Mouse (Mus musculus): ENCODE data around the gene Nos3. TPM values are rescaled to one million over a fixed set of nuclear protein-coding genes. Genes with fewer than 3 reads are reported as not detected.

The Nos3 gene
- polyA plus RNA-seq, 1 experiment from 2014 or later: 7.2 TPM

GRCm38 (mm10) chr5:24348546-24348945, 16.1 kb upstream of the Nos3 start:
- no peak for ATAC-seq (replicated peaks; ENCODE audit: low FRiP score)
- Histone ChIP-seq H3K4me3 (ENCODE audit: low read depth, low read length) (peak overlapping the region; percentile 55), H3K4me2 (peak overlapping the region; percentile 94), H3K4me1 (replicated peaks; ENCODE audit: control insufficient read depth, insufficient read depth, low read length) (peaks cover 47% of the 10 kb centered on the region), H3K27me3 (replicated peaks; ENCODE audit: control insufficient read depth, insufficient read depth, low read length) (peaks cover 62% of the 10 kb centered on the region), H3K27ac (ENCODE audit: low read depth, low read length) (no peak overlapping the region), H3K9me3 (ENCODE audit: control insufficient read depth, low read length) (no peaks in the 10 kb centered on the region), H3K36me3 (ENCODE audit: control insufficient read depth, insufficient read depth, low read length) (no peaks in the 10 kb centered on the region), H3K9ac (ENCODE audit: low read depth, low read length) (no peak overlapping the region; the same call in 1 of the 2 replicates)
- WGBS: 2% methylated on average over 30 of the region's 30 CpGs
- no peak for DNase-seq (ENCODE audit: low spot score)

DNA sequence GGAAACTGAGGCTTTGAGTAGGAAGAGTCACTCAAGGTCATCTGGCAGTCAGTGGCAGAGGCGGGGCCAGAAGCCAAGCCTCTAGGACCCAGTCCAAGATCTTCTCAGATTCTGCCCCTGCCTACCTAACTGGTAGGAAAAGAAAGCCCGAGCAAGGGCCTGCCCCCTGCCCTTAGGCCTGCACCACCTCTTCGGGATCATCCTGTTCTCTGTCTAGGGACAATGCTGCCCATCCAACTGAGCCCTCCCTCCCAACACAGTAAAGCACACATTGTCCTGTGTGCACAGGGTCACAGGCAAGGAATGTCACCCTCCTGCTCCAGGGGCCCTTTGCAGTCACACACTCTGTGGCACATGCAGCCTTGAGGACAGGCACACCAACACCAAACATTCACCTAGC, 14.5 kb upstream of the Nos3 start:
- no peak for ATAC-seq (replicated peaks; ENCODE audit: low FRiP score)
- H3K4me2 ChIP-seq: peak overlapping the region; percentile 88; the same call in 1 of the 2 replicates
- DNase-seq (ENCODE audit: low spot score): no peak
- no peaks in the 10 kb centered on the region for H3K9me3 ChIP-seq (ENCODE audit: control insufficient read depth, low read length)
- H3K9ac ChIP-seq (ENCODE audit: low read depth, low read length): no peak overlapping the region
- H3K4me3 ChIP-seq (ENCODE audit: low read depth, low read length): peak overlapping the region; percentile 63; the same call in 1 of the 2 replicates
- no peaks in the 10 kb centered on the region for H3K36me3 ChIP-seq (ENCODE audit: control insufficient read depth, insufficient read depth, low read length)
- peaks cover 34% of the 10 kb centered on the region for H3K4me1 ChIP-seq (replicated peaks; ENCODE audit: control insufficient read depth, insufficient read depth, low read length)
- H3K27me3 ChIP-seq (replicated peaks; ENCODE audit: control insufficient read depth, insufficient read depth, low read length): peaks cover 77% of the 10 kb centered on the region
- no peak overlapping the region for H3K27ac ChIP-seq (ENCODE audit: low read depth, low read length)
- WGBS: 73% methylated on average over 3 of the region's 3 CpGs

DNA sequence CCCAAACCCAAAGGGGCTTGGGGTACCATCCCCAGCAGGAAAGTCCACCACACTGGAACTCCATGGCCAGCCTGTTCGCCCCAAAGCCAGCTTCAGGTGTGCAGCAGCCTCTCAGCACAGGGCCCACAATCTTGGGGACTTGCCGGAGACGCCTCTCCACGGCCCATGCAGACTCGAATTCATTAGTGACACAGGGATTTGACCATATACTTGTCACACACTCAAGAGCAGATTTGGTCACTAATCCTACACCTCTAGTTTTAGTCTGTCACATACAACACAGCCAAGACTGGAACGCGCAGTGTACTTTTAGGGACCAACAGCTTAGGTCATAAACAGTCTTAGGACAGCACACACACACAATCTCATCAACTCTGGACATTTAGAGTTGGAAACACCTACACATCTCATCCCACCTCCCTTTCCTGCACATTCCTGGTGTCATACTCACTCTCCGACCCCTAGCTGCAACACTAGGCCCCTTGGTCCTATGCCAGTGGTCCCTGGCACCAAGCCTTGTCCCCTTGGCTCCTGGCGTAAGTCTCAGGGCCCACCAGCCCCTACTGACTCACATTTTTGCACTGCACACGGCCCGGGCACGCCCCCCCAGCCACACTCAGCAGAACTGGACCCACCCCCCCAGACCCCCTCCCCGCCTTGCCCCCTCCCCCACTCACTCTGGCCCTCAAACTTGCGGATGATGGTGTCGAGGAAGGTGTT, 13.9 kb upstream of the Nos3 start:
- peak overlapping the region; percentile 88 for H3K4me2 ChIP-seq
- peaks cover 34% of the 10 kb centered on the region for H3K4me1 ChIP-seq (replicated peaks; ENCODE audit: control insufficient read depth, insufficient read depth, low read length)
- H3K9me3 ChIP-seq (ENCODE audit: control insufficient read depth, low read length): no peaks in the 10 kb centered on the region
- ATAC-seq (replicated peaks; ENCODE audit: low FRiP score) (no peak), DNase-seq (ENCODE audit: low spot score) (no peak)
- H3K36me3 ChIP-seq (ENCODE audit: control insufficient read depth, insufficient read depth, low read length): no peaks in the 10 kb centered on the region
- H3K9ac ChIP-seq (ENCODE audit: low read depth, low read length): peak overlapping the region; percentile 59
- H3K27me3 ChIP-seq (replicated peaks; ENCODE audit: control insufficient read depth, insufficient read depth, low read length): peaks cover 78% of the 10 kb centered on the region
- 40% methylated on average over 15 of the region's 15 CpGs for WGBS
- H3K27ac ChIP-seq (ENCODE audit: low read depth, low read length): no peak overlapping the region
- peak overlapping the region; percentile 63 for H3K4me3 ChIP-seq (ENCODE audit: low read depth, low read length)

DNA sequence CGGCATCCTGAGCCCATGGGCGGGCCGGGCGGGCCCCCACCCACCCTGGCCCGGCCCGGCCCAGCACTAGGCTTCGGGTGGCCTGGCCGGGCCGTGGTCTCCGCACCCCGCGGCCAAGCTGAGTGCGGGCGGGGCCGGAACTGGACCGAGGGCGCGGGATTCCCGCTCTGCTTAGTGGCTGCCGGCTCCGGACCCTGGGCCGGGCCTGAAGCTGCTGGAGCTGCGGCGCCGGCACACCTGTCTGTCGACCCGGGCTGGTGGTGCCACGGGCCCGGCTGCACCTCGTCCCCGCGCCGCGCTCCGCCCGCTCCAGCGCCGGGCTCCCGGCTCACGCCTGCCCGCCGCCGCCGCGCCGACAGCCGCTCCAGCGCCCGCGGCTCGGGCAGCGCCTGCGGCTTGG, 13.3 kb upstream of the Nos3 start, which contains the start of gene Kcnh2:
TSS of gene Kcnh2 (minus strand) at position 327 of the 400 bp plus-strand sequence.
- 0% methylated on average over 44 of the region's 53 CpGs for WGBS
- DNase-seq (ENCODE audit: low spot score): no peak
- Histone ChIP-seq H3K27me3 (replicated peaks; ENCODE audit: control insufficient read depth, insufficient read depth, low read length) (peaks cover 78% of the 10 kb centered on the region), H3K4me3 (ENCODE audit: low read depth, low read length) (peak within 1 kb of the TSS; percentile 63), H3K4me2 (peak within 1 kb of the TSS; percentile 88), H3K4me1 (replicated peaks; ENCODE audit: control insufficient read depth, insufficient read depth, low read length) (peaks cover 34% of the 10 kb centered on the region), H3K9me3 (ENCODE audit: control insufficient read depth, low read length) (no peaks in the 10 kb centered on the region), H3K9ac (ENCODE audit: low read depth, low read length) (peak within 1 kb of the TSS; percentile 59), H3K36me3 (ENCODE audit: control insufficient read depth, insufficient read depth, low read length) (no peaks in the 10 kb centered on the region), H3K27ac (ENCODE audit: low read depth, low read length) (peak within 1 kb of the TSS; percentile 49; the same call in 1 of the 2 replicates)
- ATAC-seq (replicated peaks; ENCODE audit: low FRiP score): 0 out of 2 replicates have a peak, but pooled peaks have one; percentile 6

GRCm38 (mm10) chr5:24351701-24352171, 12.9 kb upstream of the Nos3 start:
- under 1% methylated on average over 41 of the region's 41 CpGs for WGBS
- Histone ChIP-seq H3K4me1 (replicated peaks; ENCODE audit: control insufficient read depth, insufficient read depth, low read length) (peaks cover 34% of the 10 kb centered on the region), H3K27ac (ENCODE audit: low read depth, low read length) (peak overlapping the region; percentile 49; the same call in 1 of the 2 replicates), H3K4me3 (ENCODE audit: low read depth, low read length) (peak overlapping the region; percentile 63), H3K9me3 (ENCODE audit: control insufficient read depth, low read length) (no peaks in the 10 kb centered on the region), H3K4me2 (peak overlapping the region; percentile 88), H3K36me3 (ENCODE audit: control insufficient read depth, insufficient read depth, low read length) (no peaks in the 10 kb centered on the region), H3K9ac (ENCODE audit: low read depth, low read length) (no peak overlapping the region), H3K27me3 (replicated peaks; ENCODE audit: control insufficient read depth, insufficient read depth, low read length) (peaks cover 78% of the 10 kb centered on the region)
- ATAC-seq (replicated peaks; ENCODE audit: low FRiP score) (peak; percentile 70), DNase-seq (ENCODE audit: low spot score) (peak; percentile 83)

- H3K36me3 ChIP-seq (ENCODE audit: control insufficient read depth, insufficient read depth, low read length): no peaks in the 10 kb centered on the region
- peaks cover 75% of the 10 kb centered on the region for H3K27me3 ChIP-seq (replicated peaks; ENCODE audit: control insufficient read depth, insufficient read depth, low read length)
- DNase-seq (ENCODE audit: low spot score) (peak; percentile 74), ATAC-seq (replicated peaks; ENCODE audit: low FRiP score) (peak; percentile 35; the same call in 1 of the 2 replicates)
- H3K4me1 ChIP-seq (replicated peaks; ENCODE audit: control insufficient read depth, insufficient read depth, low read length): peaks cover 30% of the 10 kb centered on the region
- H3K4me3 ChIP-seq (ENCODE audit: low read depth, low read length): peak overlapping the region; percentile 63
- H3K9ac ChIP-seq (ENCODE audit: low read depth, low read length): no peak overlapping the region
- H3K4me2 ChIP-seq: peak overlapping the region; percentile 88
- WGBS: 2% methylated on average over 24 of the region's 24 CpGs
- no peaks in the 10 kb centered on the region for H3K9me3 ChIP-seq (ENCODE audit: control insufficient read depth, low read length)
- H3K27ac ChIP-seq (ENCODE audit: low read depth, low read length): peak overlapping the region; percentile 49; the same call in 1 of the 2 replicates
Measured at GRCm38 (mm10) chr5:24352251-24352859, 12.3 kb upstream of the Nos3 start.

GRCm38 (mm10) chr5:24353327-24353726, 11.3 kb upstream of the Nos3 start:
- H3K4me3 ChIP-seq (ENCODE audit: low read depth, low read length): no peak overlapping the region
- H3K27ac ChIP-seq (ENCODE audit: low read depth, low read length): no peak overlapping the region
- DNase-seq (ENCODE audit: low spot score) (no peak), ATAC-seq (replicated peaks; ENCODE audit: low FRiP score) (no peak)
- H3K27me3 ChIP-seq (replicated peaks; ENCODE audit: control insufficient read depth, insufficient read depth, low read length): peaks cover 66% of the 10 kb centered on the region
- WGBS: 30% methylated on average over 4 of the region's 4 CpGs
- no peak overlapping the region for H3K9ac ChIP-seq (ENCODE audit: low read depth, low read length)
- no peaks in the 10 kb centered on the region for H3K9me3 ChIP-seq (ENCODE audit: control insufficient read depth, low read length)
- H3K36me3 ChIP-seq (ENCODE audit: control insufficient read depth, insufficient read depth, low read length): no peaks in the 10 kb centered on the region
- peaks cover 22% of the 10 kb centered on the region for H3K4me1 ChIP-seq (replicated peaks; ENCODE audit: control insufficient read depth, insufficient read depth, low read length)
- H3K4me2 ChIP-seq: no peak overlapping the region

DNA sequence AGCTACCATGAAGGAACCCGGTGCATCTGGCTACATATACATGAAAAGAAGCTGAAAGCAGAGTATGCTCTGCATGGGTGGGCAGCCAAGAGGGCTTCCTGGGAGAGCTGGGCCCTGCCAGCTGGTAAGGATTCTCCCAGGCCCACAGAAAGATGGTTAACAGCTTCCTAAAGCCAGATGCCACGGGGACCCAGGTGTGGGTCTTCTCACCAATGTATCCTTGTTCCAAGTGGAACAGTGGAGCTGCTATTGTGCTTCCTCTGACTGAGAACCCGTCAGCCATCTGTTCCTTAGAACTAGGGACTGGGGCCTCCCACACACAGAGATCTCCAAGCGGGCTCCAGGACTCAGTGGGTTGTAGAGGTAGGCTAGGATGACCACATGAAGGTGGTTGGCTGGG, 7.8 kb upstream of the Nos3 start:
- Histone ChIP-seq H3K27me3 (replicated peaks; ENCODE audit: control insufficient read depth, insufficient read depth, low read length) (peaks cover 35% of the 10 kb centered on the region), H3K9me3 (ENCODE audit: control insufficient read depth, low read length) (no peaks in the 10 kb centered on the region), H3K36me3 (ENCODE audit: control insufficient read depth, insufficient read depth, low read length) (no peaks in the 10 kb centered on the region), H3K9ac (ENCODE audit: low read depth, low read length) (no peak overlapping the region), H3K4me1 (replicated peaks; ENCODE audit: control insufficient read depth, insufficient read depth, low read length) (peaks cover 9% of the 10 kb centered on the region), H3K4me3 (ENCODE audit: low read depth, low read length) (no peak overlapping the region), H3K27ac (ENCODE audit: low read depth, low read length) (no peak overlapping the region), H3K4me2 (no peak overlapping the region)
- WGBS: 45% methylated on average over 4 of the region's 4 CpGs
- DNase-seq (ENCODE audit: low spot score) (no peak), ATAC-seq (replicated peaks; ENCODE audit: low FRiP score) (no peak)
